Mouse (Mus musculus) kidney, adult 18-20 months (tissue): ENCODE measurements at regions not wholly inside any gene's neighbourhood (a gene's known extent, or its start where the extent isn't known, plus 50 kb on each side); places are given as distances from the start of the nearest gene placed in this dataset.

Source experiments
- DNase-seq: peaks from one replicate; pipeline ENCODE4 v3.0.0; 2021

- DNase-seq = no peak
These were observed 484.3 kb upstream of the Zfp462 start for GRCm38 (mm10) chr4:54460596-54460995.

DNA sequence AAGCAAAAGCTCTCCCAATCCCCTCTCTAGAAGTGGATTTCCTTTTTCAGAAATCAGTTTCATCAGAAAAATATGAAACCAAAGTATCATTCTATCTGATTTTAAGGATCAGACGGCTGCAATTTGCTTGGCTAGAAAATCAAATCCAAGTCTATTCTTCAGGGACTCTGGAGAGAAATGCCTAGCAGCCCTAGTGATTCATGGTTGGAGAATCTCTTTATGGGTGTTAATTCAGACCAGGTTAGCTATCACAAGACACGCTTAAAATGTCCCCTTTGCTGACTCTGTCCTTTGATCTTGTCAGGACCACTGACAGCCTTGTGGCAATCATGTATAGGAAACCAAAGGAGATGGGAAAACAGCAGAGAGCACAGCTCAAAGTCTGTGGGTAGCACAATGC lies 475.7 kb upstream of the Zfp462 start:
- DNase-seq = no peak

DNA sequence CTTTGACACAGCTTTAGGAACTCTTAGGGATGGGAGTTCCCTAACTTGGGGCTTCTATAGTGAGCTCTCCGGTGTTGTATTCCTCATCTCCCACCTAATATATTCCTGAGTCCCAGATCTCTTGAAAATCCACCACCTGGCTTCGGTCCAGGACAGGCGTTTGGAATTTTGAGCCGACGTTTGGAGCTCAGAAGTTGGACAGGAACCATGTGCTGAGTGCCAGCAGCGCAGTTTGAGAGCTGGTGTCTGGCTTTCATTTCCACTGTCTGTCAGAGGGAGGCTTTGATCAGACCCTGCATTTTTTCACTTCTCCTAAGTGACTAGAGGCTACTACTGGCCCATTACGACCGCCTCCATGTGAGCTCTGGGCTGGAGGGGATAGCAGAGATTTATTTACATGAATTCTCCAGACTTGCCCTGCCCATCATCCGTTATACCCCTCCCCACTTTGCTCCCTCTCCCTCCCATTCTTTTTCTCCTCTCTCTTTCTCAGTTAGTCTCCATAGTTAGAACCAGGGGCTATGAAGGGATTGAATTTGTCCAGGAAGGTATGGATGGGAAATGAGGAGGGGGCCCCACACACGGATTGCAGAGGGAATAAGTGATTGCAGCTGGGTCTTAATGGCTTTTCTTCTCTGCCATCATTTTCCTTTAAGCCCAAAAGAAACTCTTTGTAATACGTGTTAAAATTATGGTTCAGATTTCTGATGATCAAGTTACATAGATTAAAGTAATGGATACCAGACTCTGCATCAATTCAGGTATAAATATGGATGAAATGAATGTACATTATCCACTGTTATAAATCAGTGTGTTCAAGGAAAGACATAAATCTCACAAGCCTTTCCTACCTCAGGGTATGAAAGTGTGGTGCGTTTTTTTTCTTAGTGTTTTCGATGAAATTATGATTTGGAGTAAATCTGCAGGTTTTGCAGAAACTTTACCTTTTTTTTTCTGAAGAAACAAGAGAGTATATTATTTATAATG lies 474.5 kb upstream of the Zfp462 start:
- DNase-seq = no peak

GRCm38 (mm10) chr4:54471009-54471408 lies 473.8 kb upstream of the Zfp462 start:
- DNase-seq = no peak

- no peak for DNase-seq
These were observed 463.1 kb upstream of the Zfp462 start for GRCm38 (mm10) chr4:54481766-54482165.

GRCm38 (mm10) chr4:54493074-54493473 lies 451.8 kb upstream of the Zfp462 start:
- no peak for DNase-seq

DNA sequence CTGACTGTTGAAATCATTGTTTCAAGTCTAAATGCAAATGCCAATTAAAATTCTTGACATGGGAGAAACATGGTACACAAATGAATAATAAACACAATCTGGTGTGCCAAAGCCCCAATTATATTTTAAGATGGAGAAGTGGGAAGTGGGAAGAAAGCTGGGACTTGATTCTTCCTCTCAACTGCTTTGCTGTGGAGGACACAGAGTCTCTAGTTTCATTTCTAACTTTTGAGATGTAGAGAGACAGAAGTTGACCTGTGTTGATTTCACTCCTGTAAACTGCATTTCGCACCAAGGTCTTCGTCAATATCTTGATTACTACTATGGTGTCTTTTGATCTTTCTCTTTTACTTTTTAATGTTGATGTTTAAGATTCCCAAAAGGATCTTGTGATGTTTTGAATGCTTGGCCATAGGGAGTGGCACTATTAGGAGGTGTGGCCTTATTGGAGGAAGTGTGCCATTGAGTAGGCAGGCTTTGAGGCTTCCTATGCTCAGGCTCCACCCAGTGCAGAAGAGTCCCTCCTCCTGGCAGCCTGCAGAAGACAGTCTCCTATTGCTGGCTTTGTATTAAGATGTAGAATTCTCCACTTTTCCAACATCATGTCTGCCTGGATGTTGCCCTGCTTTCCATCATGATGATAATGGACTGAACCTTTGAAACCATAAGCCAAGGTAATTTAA lies 447.4 kb upstream of the Zfp462 start:
- no peak for DNase-seq

DNA sequence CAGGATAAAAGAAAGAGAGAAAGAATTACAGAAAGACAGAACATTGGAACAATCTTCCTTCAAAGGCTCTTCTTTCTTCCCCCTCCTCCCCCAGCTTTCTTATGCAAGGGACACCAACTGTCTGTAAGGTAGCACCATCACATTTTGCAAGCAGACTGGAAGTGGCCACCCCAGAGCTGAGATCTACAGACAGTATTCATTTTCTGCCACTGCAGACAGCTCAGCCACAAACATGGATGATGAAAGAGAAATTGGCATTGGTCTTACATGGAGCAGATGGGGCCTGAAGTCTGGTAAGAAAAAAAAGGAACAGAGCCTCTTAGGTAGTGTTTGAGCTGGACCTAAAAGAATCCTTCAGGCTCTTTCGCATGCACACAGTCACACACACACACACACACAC lies 428.9 kb upstream of the Zfp462 start:
- no peak for DNase-seq

DNA sequence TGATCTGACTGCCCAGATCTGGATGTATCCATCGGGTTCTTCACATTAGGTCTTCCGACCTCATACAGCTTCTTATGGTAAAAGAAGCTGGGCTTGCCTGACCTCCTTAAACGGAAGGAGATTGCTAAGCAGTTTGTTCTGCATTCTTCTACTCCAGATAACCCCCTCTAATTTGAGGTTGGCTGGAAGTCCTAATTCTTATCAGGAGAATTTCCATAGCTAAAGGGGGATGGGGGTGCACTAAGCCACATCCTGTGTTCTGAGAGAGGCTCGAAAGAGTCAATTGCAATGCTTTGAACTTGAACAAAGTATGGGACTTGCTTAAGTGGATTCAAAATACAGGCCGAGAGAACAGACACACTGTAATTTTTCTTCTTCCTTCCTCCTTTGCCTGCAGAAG lies 421.6 kb upstream of the Zfp462 start:
- no peak for DNase-seq

- no peak for DNase-seq
These were observed 418.8 kb upstream of the Zfp462 start for GRCm38 (mm10) chr4:54526003-54526586.

DNA sequence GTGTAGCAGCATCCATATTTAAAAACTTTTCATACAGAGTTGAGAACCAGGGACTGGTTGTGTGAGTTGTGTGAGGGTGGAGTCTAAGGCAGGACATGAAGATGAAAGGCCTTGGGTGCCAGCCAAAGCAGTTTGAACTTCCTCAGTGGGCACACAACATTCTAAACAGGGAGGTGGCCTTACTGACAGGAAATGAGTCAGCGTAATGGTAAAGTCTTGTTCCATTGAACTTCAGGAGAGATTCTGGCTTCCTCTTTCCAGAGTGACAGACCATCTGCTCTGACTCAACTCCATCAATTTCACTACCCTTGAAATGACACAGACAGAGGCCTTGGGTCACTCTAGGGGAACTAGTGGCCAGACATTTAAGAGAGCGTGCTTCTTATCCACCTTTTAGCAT lies 417.2 kb upstream of the Zfp462 start:
- DNase-seq = no peak

DNA sequence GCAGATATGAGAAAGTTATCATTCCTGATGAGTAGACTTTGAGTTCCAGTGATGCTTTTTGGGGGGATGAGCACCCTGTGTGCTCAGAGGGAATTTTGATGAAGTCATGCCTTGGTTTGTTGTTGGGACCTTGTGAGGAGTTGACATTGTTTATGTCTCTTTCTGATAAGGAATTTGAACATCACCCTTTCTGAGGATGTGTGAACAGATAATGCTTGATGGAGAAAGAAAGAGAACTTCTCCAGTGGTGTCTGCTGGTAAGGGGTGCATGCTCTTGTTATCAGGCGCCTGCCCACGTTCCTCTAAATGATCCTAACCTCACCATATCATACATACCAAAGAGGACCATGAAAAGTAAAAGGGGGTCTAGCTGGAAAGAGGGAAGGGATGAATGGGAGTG lies 413.1 kb upstream of the Zfp462 start:
- no peak for DNase-seq

DNA sequence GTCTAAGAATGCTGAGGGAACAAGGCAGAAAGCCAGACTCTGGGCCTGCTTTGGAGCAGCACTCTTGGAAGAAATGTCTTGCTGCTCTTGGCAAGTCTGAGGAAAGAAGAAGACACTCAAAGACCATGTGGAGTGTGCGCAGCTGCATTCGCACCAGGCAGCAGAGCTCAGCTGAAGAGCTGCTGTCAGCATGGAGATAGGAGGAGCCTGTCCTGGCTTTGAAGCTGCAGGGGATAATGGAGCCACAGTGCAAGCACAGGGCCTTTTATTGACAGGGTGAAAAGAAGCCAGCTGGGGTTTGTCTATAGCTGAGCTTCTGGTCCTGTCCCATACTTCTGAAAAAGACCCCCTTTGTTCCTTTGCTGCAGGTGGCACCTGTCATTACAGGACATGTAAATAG lies 411.0 kb upstream of the Zfp462 start:
- DNase-seq = no peak

DNA sequence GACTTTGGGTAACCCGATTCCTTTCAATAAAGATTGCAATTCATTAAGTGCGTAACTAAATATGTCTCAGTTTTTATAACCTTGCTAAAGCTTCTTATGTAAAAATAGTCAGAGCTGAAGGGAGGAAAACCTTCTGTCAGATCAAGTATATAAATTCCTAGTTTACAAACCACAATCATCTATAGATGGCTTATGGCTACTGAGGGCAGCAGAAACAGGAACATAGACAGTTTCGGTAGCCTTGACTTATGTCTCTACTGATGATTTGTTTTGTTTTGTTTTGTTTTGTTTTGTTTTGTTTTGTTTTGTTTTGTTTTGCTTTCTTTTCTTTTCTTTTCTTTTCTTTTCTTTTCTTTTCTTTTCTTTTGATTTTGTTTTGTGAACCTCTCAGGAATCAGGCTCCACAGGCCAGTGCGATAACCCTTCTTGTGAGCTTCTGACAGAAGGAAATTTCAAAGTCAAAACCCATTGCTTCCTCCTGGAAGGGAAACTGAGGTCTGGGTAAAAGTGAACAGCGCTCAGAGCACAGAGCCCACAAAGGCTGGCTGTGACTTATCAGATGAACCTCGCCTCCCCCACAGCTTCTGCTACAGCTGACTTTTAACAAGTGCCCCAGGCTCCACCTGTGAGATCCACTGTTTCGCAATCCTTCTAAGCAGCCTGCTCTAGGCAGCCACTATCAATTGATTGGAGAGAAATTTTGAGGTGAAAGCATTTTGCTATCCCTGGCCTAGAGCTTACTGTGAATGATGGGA lies 391.8 kb upstream of the Zfp462 start:
- no peak for DNase-seq

- no peak for DNase-seq
These were observed 381.8 kb upstream of the Zfp462 start for GRCm38 (mm10) chr4:54563075-54563474.

DNA sequence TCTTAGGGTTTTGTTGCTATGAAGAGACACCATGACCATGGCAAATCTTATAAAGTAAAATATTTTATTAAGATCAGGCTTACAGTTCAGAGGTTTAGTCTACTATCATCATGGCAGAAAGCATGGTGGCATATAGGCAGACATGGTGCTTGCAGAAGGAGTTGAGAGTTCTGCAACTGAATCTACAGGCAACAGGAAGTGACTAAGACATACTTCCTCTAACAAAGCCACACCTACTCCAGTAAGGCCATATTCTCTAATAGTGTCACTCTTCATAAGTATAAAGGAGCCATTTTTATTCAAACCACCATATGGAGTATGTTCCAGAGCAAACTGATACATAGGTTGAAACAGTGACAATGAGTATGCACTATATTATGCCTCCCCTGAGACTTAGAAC lies 371.7 kb upstream of the Zfp462 start:
- no peak for DNase-seq

DNA sequence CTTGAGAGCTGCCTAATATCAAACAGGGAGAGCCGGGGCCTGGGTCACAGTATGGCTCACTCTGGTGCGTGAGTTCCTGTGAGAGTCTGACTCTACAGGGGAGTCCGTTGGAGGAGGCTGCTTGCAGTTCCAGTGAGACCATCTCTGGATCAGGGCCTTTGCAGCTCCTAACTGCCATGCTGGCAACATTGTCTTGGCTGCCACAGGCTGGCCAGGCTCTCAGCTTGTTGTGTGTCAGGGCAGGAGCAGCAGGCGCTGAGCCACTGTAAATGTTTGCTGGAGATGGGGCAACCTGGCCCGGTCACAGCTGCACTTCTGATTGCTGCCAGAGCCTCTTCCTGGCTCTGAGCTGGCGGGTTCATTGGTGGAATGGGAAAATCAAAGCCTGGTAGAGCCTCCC lies 357.7 kb upstream of the Zfp462 start:
- no peak for DNase-seq

GRCm38 (mm10) chr4:54588704-54589103 lies 356.1 kb upstream of the Zfp462 start:
- no peak for DNase-seq

DNA sequence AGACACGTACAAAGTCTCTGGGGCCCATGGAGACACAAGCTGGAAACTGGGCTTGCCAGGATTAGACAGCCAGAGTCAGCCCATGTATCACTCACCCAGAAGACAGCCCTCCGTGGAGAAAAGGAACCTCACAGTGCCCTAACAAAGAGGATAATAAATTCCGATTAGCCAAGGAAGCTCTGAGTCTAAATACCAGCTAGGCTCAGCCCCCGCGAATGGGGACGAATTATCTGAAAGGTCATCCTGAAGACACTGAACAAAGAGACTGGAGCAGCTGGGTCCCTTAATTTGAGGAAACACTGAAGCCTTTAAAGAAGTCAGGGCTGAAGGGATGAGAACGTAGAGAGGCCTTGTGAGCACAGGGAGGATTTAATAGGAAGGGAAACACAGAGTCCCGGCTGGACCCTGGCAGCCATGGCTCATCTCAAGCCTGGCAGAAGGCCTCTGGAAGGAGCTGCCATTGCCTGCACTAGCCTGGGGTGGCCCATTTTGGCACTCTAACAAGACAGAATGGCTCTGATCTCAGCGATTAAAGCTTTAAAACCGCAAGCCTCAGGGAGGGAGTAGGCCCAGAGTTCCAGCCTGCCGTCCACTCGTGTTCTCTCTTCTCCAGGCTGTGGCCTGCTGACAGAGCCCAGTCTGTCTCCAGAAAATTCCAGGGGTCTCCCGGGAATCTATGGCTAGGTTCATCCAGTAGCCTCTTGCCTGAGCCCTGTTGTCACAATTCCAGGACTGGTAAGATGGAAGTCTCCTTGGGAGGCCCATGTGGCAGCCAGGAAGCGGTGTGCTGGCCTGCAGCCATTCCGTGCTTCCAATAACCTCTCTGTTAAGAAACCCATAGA lies 343.0 kb upstream of the Zfp462 start:
- no peak for DNase-seq

DNA sequence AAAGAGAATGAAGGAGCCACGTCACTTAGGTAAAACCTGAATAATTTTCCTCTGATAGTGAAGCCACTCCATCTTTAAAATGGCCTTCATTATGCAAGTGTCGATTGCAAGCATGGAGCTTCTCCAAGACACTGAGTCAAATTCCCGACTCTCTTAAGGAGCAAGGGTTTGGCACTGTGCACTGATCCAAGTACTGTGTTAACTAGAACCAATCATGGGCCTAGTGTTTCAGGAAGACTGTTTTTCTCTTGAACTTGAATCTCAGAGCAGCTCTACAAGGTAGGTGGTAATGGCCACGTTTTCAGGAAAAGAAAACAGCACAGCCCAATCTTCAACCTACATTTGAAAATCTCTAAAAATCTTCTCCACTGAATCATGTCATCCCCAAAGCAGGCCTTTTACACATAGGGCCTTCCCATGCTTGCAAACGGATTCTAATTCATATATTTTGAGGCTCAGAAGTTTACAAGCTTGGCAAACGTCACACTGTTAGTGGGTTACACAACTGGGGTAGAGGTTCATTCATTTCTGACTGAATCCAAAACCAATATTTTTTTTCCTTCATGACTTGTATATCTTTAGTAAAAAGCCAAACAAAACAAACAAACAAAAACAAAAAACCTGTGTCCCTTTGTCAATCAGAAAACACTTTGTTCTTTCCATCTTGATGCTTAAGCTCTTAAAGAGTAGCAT lies 342.2 kb upstream of the Zfp462 start:
- no peak for DNase-seq

DNA sequence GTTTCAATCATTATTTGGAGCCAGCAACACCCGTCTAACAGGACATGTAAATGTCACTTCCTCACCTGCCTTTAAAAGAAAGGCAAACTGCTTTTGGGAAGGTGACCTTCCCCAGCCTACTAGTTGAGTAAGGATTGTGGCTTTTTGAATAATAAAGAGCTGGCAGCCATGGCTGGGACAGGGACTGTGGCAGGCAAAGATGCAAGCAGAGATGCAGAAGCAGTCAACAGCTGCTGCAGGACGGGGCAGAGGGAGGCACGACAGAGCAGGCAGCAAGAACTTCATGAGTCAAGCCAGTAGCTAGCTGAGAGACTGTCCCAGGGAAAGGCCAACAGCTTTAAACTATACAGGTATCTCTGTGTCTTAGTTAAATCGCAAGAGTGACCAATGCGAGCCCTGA lies 334.7 kb upstream of the Zfp462 start:
- DNase-seq = no peak
